Mouse (Mus musculus) lung, postnatal 4 days (tissue): ENCODE results near the gene Lancl2.

Experiments
- DNase-seq, 2 experiments: peaks; one replicate each; pipeline ENCODE4 v3.0.0; 2021

The Lancl2 gene

DNA sequence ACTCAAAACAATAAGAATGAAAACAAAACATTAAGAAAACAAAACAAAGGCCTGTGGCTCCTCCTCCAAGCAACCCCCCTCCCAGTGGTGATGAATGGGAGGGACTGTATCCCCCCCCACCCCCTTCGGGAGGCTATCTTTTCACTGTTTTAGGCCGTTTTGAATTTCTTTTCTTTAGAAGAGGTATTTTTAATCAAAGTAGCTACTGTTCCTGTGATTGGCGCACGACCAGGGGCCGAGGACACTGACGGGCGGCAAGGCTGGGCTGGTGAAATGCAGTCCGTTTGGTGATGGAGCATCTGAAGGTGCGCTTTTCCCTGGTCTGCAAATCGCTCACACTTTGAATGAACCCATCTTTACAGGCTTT, at the start of gene Lancl2:
Lancl2 (plus strand) TSS at position 165 of the 367 bp plus-strand sequence.
- no peak for DNase-seq

GRCm38 (mm10) chr6:57661295-57661694, 41.0 kb upstream of the Lancl2 start:
- no peak for DNase-seq

DNA sequence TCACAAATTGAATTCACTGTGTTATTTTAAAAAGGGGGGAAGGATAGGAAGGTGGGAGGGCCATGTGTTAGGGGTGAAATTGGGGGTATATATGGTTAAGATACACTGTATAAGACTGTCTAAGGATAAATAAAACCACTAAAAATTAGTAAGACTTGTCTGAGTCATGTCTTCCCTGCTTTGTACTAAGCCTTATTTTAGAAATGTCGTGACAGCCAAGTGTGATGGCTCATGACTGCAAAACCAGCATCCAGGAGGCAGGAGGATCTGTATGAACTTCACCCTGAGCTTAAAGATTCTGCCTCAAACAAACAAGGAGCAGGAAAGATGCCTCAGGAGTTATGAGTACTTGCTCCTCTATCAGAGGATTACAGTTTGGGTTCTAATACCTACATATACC, 18.2 kb upstream of the Lancl2 start:
- no peak for DNase-seq

DNA sequence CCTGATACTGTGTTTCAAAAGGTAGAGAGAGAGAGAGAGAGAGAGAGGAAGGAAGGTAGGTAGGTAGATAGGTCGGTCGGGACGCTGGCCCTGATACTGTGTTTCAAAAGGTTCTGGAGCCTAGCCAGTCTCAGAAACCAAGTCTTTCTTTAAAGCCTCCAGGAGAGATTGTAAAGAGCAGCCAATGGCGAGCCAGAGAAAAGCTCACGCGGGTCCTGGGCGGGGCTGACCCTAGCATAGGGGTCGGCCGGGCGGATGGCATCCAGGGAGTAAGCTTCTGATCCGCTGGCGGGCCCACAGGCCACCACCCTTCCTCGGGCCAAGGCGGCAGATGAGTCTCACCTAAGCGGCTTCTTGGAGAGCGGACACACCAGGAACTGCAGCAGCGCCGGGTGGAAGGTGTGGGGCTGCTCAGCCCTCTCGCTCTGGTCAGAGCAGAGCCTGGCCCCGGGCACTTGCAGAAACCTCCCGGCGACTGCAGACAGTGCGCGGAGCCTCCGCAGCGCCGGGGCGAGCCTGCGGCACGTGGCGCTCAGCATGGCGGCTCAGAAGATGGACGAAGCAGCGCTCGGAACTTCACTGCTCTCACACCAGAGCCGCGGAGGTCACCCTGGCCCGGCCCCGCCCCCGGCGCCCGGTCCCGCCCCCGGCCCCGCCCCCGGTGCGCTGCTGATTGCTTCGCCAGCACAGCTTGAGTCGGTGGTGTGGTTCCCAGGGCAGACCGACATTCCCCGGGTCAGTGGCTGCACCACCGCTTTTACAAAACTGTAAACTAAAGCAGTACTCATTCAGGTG, 10.7 kb upstream of the Lancl2 start, which contains the start of gene Pyurf:
Pyurf (minus strand) TSS at position 612 of the 795 bp plus-strand sequence.
- DNase-seq = peak; percentile 88 to 90

GRCm38 (mm10) chr6:57693116-57693515, 9.2 kb upstream of the Lancl2 start:
- DNase-seq = no peak

DNA sequence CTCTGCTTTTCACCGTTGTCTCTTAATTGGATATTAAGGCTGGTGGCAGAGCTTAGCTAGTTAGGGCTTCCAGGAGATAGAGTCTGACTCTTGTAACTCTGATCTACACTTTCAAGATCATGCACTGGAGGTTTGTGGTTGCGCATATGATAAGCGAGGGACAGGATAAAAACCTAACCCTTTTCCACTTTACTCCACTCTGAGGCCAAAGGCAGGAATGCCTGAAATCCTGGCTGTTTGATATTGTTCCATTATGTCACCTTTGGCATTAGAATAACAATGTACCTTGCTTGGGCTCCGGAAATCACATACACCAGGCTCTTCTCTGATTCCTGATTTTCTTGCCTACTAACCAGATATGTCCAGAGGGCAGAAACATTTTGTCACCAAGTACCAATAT, 654 bp upstream of the Lancl2 start:
- no peak for DNase-seq

GRCm38 (mm10) chr6:57702743-57703499, 581 bp downstream of the Lancl2 start:
- peak; percentile 97 for DNase-seq

GRCm38 (mm10) chr6:57703703-57704102, 1.4 kb downstream of the Lancl2 start:
- peak in 1 of 2 experiments; percentile 23 for DNase-seq

DNA sequence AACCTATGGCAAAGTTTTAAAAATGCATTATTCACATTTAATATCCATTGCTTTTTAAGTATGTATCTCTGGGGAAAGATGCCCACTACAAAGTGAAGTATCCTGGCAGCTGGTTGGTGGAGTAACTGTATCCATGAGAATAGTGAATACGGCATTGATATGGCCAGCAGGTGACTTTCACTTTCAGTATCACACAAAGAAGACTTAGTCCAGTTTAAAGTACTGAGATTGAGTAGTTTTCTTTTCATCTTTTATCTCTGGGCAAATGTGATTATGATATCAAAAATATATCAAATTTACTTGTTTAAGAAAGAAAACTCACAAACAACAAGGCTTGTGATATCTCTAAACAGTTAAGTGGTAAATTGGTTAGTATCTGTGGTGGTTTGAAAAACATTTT, 4.4 kb downstream of the Lancl2 start:
- DNase-seq = no peak

GRCm38 (mm10) chr6:57711726-57712125, 9.4 kb downstream of the Lancl2 start:
- DNase-seq = no peak

GRCm38 (mm10) chr6:57721347-57721746, 19.0 kb downstream of the Lancl2 start:
- no peak for DNase-seq

DNA sequence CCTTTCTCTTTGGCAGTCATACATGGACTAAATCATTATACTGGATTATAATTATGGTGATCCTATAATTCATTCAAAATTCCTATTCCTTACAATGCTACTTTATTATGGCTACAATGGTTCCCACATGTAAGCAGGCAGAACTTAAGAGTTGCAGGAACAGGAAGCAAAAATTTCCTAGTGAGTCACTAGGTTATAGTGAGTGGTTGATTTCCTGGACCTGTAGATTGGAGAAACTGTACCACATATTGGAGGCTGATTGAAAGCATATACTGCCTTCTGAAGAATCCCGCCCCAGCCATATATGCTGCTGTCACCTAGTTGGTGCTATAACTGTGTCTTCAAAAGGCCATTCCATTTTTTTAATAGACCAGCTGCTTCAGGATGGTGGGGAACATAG, 40.4 kb downstream of the Lancl2 start:
- no peak for DNase-seq

DNA sequence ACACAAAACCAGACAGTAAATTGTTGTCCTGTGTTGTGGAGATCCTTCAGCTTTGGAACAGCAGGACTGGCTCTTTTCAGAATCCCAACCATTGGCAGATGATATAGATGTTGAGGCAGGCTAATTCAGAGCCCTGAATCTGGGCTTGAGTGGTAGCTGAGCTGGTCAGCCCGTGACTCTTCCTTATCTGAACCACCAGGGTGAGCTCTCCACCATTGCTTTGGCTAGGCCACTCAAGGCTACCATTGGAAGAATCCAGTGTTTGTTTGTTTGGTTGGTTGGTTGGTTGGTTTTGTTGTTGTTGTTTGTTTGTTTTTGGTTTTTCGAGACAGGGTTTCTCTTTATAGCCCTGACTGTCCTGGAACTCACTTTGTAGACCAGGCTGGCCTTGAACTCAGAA, 41.0 kb downstream of the Lancl2 start:
- peak in 1 of 2 experiments; percentile 29 for DNase-seq

DNA sequence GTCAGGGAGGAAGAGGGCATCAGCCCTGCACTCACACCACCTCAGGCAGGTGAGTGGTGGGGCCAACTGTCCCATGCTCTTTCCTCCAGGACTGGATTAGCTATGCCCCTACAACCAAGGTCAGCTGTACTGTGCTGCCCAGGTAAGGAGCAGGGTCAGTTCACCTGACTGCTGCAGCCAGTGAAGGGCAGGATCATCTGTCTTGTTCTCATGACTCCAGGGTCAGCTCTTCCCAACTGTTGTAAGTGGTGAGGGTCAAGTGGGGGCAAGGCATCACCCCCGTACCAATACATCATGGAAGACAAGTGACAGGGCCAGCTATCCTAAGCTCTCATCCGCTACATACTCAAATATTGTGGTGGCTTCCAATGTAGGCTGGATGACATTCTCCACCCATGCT, 41.8 kb downstream of the Lancl2 start:
- DNase-seq = no peak

- no peak for DNase-seq
Observed at GRCm38 (mm10) chr6:57744974-57745747, 42.8 kb downstream of the Lancl2 start.

DNA sequence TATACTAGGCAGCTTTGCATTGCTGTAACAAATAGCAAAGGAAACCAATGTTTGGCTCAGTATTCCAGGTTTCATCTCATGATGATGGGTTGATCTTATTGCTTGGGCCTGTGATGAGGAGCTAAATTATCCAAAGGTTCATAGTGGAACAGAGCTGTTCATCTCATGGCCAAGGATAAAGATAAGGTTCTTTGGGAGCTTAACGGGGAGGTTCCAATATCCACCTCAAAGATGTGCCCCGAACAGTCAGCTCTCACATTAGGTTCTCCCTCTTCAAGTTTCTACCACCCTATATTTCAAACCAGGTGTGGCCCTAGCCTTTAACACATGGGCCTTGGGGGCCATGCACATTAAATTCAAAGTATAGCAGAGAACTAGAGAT, 43.4 kb downstream of the Lancl2 start:
- no peak for DNase-seq

- no peak for DNase-seq
Observed at GRCm38 (mm10) chr6:57753962-57754759, 51.8 kb downstream of the Lancl2 start.

DNA sequence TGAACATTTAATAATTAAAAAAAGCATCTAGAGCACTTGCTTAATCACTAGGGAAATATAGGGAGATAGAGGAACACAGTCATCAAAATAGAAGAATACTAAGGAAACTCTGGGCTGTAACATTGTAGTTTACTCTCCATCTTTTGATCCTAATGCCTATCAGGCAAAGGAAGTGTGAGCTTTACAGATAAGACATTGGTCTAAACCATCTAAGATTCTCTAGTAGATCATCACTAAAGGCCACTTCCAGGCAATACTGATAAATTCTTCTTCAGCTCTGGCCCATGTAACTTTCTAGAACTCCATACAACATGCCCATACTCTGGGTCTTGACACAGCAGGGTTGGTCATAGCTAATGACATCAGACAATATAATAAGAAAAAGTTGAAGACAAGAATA, 60.7 kb downstream of the Lancl2 start:
- DNase-seq = no peak

- peak; percentile 24 to 57 for DNase-seq
Observed at GRCm38 (mm10) chr6:57765095-57765878, 62.9 kb downstream of the Lancl2 start.

- no peak for DNase-seq
Observed at GRCm38 (mm10) chr6:57766287-57766686, 63.9 kb downstream of the Lancl2 start.

DNA sequence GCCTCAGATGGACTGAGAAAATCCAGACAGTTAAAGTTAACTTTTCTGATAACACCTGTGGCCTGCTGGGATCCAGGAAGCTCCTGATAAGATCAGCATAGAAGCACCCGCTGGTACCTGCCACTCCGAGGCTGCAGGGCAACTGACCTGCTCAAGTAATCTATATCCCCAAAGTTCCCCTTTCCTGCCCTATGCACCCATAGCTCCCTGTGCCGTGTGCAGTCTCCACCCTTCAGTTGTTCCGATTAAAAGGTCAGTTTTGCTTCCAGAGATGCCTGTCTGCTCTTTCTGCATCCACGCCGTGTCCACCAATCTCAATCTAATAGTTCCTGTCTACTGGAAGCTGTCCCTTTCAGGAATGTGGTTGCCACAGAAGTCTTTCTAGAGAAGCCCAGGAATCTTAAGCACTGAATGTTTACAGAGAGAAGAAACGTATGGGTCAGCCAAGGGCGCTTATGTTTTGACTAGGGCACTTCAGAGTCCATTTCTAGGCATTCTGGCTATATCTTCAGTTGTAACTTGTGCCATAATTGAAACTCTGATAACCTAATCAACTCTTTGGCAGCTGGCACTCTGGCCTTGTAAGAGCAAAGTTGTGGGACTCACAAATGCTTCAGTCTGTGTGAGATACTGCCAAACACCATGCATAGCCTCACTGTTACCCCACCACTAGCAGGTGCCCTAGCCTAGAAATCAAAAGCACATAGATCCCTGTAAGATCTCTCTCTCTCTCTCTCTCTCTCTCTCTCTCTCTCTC, 65.0 kb downstream of the Lancl2 start:
- DNase-seq = no peak
